Mouse (Mus musculus): ENCODE results near the gene Rem2. TPM values are rescaled to one million over a fixed set of nuclear protein-coding genes. Genes with fewer than 3 reads are reported as not detected.

The Rem2 gene
- total RNA-seq, 2 experiments from 2014 or later, result 3.5 to 6.6 TPM

GRCm38 (mm10) chr14:54528446-54529111 is 52.7 kb downstream of the Rem2 start:
- DNase-seq (ENCODE audit: low spot score in 2 of 2), result peak; percentile 80 to 86
- intact Hi-C loops (cut with DNase I), result no loop called here

Other genes starting within 250 kb of the Rem2 start
- gene Dad1, start 222.0 kb upstream of the Rem2 start, total RNA-seq (2021), result 100 to 1,000 TPM; 119 TPM
- gene Abhd4, start 221.9 kb upstream of the Rem2 start, total RNA-seq (2021), result 10 to 100 TPM; 43.4 to 45.6 TPM
- gene Olfr49, start 191.2 kb upstream of the Rem2 start, total RNA-seq (2021), result not detected
- gene Oxa1l, start 115.3 kb upstream of the Rem2 start, total RNA-seq (2021), result 10 to 100 TPM; 52.4 to 57.2 TPM
- 1 to 10 TPM; 1.7 to 2.8 TPM for gene Slc7a7, start 58.3 kb upstream of the Rem2 start, total RNA-seq (2021)
- 10 to 100 TPM; 89.1 to 94.2 TPM for gene Mrpl52, start 49.2 kb upstream of the Rem2 start, total RNA-seq (2021)
- 10 to 100 TPM in 1 of 2 experiments, 1 to 10 TPM in 1; 7.9 to 14.8 TPM for gene Mmp14, start 44.5 kb upstream of the Rem2 start, total RNA-seq (2021)
- gene Lrp10, start 12.0 kb upstream of the Rem2 start, total RNA-seq (2021), result 10 to 100 TPM; 20.6 to 26.9 TPM
- 10 to 100 TPM; 49.3 to 54.7 TPM for gene Prmt5, start 41.4 kb downstream of the Rem2 start, total RNA-seq (2021)
- 1 to 10 TPM; 1.9 TPM for gene Haus4, start 78.5 kb downstream of the Rem2 start, total RNA-seq (2021)
- 1 to 10 TPM; 1.6 to 2.1 TPM for gene Ajuba, start 101.5 kb downstream of the Rem2 start, total RNA-seq (2021)
- gene 4931414P19Rik, start 129.9 kb downstream of the Rem2 start, total RNA-seq (2021), result 10 to 100 TPM in 1 of 2 experiments, 1 to 10 TPM in 1; 8.9 to 10.4 TPM
- gene Psmb5, start 141.9 kb downstream of the Rem2 start, total RNA-seq (2021), result 100 to 1,000 TPM; 164 to 182 TPM
- under 1 TPM in 1 of 2 experiments, not detected in 1; 0.07 TPM for gene Psmb11, start 145.3 kb downstream of the Rem2 start, total RNA-seq (2021)
- not detected for gene Gm17606, start 164.9 kb downstream of the Rem2 start, total RNA-seq (2021)
- gene Cdh24, start 165.3 kb downstream of the Rem2 start, total RNA-seq (2021), result 10 to 100 TPM in 1 of 2 experiments, 1 to 10 TPM in 1; 8.0 to 11.1 TPM
- 10 to 100 TPM; 22.8 to 24.2 TPM for gene 1700123O20Rik, start 210.1 kb downstream of the Rem2 start, total RNA-seq (2021)
- gene Acin1, start 210.8 kb downstream of the Rem2 start, total RNA-seq (2021), result 100 to 1,000 TPM; 180 to 192 TPM
- gene Gm29776, start 222.7 kb downstream of the Rem2 start, total RNA-seq (2021), result under 1 TPM in 1 of 2 experiments, not detected in 1; 0.14 TPM
- gene Cebpe, start 236.1 kb downstream of the Rem2 start, total RNA-seq (2021), result not detected

Data from left cerebral cortex, postnatal 25 days (tissue).